Comparison of ENCODE assay signal across 28 mouse cellular contexts in the genomic region with DNA sequence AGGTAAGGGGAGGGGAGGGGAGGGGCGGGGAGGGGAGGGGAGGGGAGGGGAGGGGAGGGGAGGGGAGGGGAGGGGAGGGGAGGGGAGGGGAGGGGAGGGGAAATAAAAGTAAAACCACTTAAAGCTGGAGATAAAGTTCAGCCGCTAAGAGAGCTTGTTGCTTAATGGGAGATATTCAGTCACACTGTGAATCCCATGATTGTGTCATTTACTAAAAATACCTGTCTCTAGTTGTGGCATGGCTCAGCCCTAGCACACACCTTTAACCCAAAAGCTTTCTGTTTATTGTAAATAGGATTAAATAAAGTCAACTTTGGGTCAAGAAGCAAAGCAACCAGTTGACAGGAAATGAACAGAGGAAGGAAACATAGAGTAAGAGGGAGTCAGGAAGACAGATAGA. TPM values are rescaled to one million over a fixed set of nuclear protein-coding genes. Genes with fewer than 3 reads are reported as not detected.
DNase-seq lines count a peak whose midpoint lies in the region; ATAC-seq and TF ChIP-seq lines count a peak whose summit lies in the region.
"Had no signal": no experiment of that assay in that cellular context is flagged by ENCODE, and none has a peak within 500 bp of the region (broad histone marks: within the 10 kb centered on the region; RNA-seq: fewer than 3 reads in every experiment).

No protein-coding gene starts in this region.

- H3K4me3 ChIP-seq in heart, adult 2 months, result no peak overlapping the region
- no peak overlapping the region for H3K4me3 ChIP-seq in heart, embryonic 12.5 days
- H3K4me3 ChIP-seq in heart, embryonic 13.5 days, result no peak overlapping the region
- no peak overlapping the region for H3K4me3 ChIP-seq in heart, embryonic 16.5 days (ENCODE audit: low read length)
- no peak overlapping the region for H3K4me3 ChIP-seq in CH12.LX (replicated peaks in 1 of 3; ENCODE audit: low read depth in 2 of 3, low read length in 2 of 3, poor library complexity in 1 of 3)
- H3K4me3 ChIP-seq: embryonic facial prominence, embryonic 13.5 days; embryonic facial prominence, embryonic 15.5 days; erythroblast, embryonic 14.5 days; forebrain, embryonic 10.5 days; forebrain, embryonic 12.5 days had no signal

- H3K79me2 ChIP-seq in heart, adult 2 months (replicated peaks; ENCODE audit: control insufficient read depth, insufficient read depth, low read length), result no peaks in the 10 kb centered on the region
- H3K79me2 ChIP-seq in CH12.LX (replicated peaks; ENCODE audit: control insufficient read depth, extremely low read depth, insufficient read depth, poor library complexity, severe bottlenecking), result no peaks in the 10 kb centered on the region

- in situ Hi-C loops in CH12.LX (cut with MboI; ENCODE audit: low pct_ligation_motif_present, low pct_unique_long_range_greater_than_20kb, low sequenced_read_pairs), result no loop called here

- H3K27me3 ChIP-seq in heart, adult 2 months (ENCODE audit: control insufficient read depth, insufficient read depth, low read length), result no peaks in the 10 kb centered on the region
- H3K27me3 ChIP-seq in heart, embryonic 12.5 days (replicated peaks), result no peaks in the 10 kb centered on the region
- no peaks in the 10 kb centered on the region for H3K27me3 ChIP-seq in heart, embryonic 13.5 days (replicated peaks)
- H3K27me3 ChIP-seq in heart, embryonic 16.5 days (ENCODE audit: control insufficient read depth, insufficient read depth, low read length), result no peaks in the 10 kb centered on the region
- H3K27me3 ChIP-seq in CH12.LX (replicated peaks), result no peaks in the 10 kb centered on the region
- H3K27me3 ChIP-seq: embryonic facial prominence, embryonic 13.5 days; embryonic facial prominence, embryonic 15.5 days; forebrain, embryonic 12.5 days had no signal

- peaks cover 3% of the 10 kb centered on the region; the same call in 1 of the 2 replicates for H3K36me3 ChIP-seq in heart, adult 2 months (ENCODE audit: control insufficient read depth, insufficient read depth, low read length)
- H3K36me3 ChIP-seq in heart, embryonic 12.5 days, result no peaks in the 10 kb centered on the region
- no peaks in the 10 kb centered on the region for H3K36me3 ChIP-seq in heart, embryonic 13.5 days
- no peaks in the 10 kb centered on the region for H3K36me3 ChIP-seq in heart, embryonic 16.5 days (ENCODE audit: control insufficient read depth, insufficient read depth)
- no peaks in the 10 kb centered on the region for H3K36me3 ChIP-seq in CH12.LX (replicated peaks in 1 of 2; ENCODE audit: control insufficient read depth in 1 of 2, insufficient read depth in 1 of 2, low read length in 1 of 2)
- H3K36me3 ChIP-seq: embryonic facial prominence, embryonic 13.5 days; embryonic facial prominence, embryonic 15.5 days; forebrain, embryonic 10.5 days; forebrain, embryonic 12.5 days; G1E had no signal

- no peak overlapping the region for H3K9ac ChIP-seq in heart, adult 2 months (ENCODE audit: low read depth, low read length)
- H3K9ac ChIP-seq in heart, embryonic 12.5 days, result no peak overlapping the region
- H3K9ac ChIP-seq in heart, embryonic 13.5 days, result no peak overlapping the region
- H3K9ac ChIP-seq in heart, embryonic 16.5 days (ENCODE audit: low read length), result no peak overlapping the region
- no peak overlapping the region for H3K9ac ChIP-seq in CH12.LX (ENCODE audit: insufficient read depth, low read depth)
- H3K9ac ChIP-seq: embryonic facial prominence, embryonic 13.5 days; embryonic facial prominence, embryonic 15.5 days; forebrain, embryonic 12.5 days had no signal

- no peak for TF ChIP-seq EP300 in heart, adult 2 months (IDR thresholded peaks at IDR 0.05; ENCODE audit: insufficient read depth, low read depth, low read length)
- peak; percentile 23; the same call in 1 of the 2 replicates for TF ChIP-seq EP300 in CH12.LX (IDR thresholded peaks at IDR 0.05; ENCODE audit: low read length)

- no peak for ATAC-seq in heart, embryonic 12.5 days (ENCODE audit: insufficient number of reproducible peaks, low FRiP score)
- ATAC-seq in heart, embryonic 13.5 days (ENCODE audit: extremely low read depth, insufficient number of reproducible peaks, low FRiP score, low TSS enrichment), result no peak
- ATAC-seq in heart, embryonic 16.5 days (replicated peaks; ENCODE audit: extremely low read depth, insufficient read depth, low FRiP score), result peak; percentile 69; the same call in 1 of the 2 replicates
- ATAC-seq: activated CD4-positive, CD25-positive, alpha-beta regulatory T cell, adult 4 months; forebrain, embryonic 14.5 days; forebrain, embryonic 16.5 days; Patski had no signal

- TF ChIP-seq CTCF in heart, adult 2 months (IDR thresholded peaks at IDR 0.05), result no peak
- no peak for TF ChIP-seq CTCF in CH12.LX (conservative IDR thresholded peaks at IDR 0.05 in 1 of 2, IDR thresholded peaks at IDR 0.05 in 1 of 2; ENCODE audit: low read depth in 2 of 2, low read length in 2 of 2)

- WGBS in heart, adult 2 months, result 23% methylated on average over 1 of the region's 2 CpGs
- 5% methylated on average over 1 of the region's 2 CpGs for WGBS in heart, embryonic 12.5 days
- WGBS in heart, embryonic 13.5 days, result 5% methylated on average over 1 of the region's 2 CpGs
- 4% methylated on average over 1 of the region's 2 CpGs for WGBS in heart, embryonic 16.5 days

- no peak for DNase-seq in heart, adult 2 months
- no peak for DNase-seq in heart, postnatal 4 days
- DNase-seq in heart, postnatal 25 days (ENCODE audit: low spot score), result no peak
- DNase-seq in CH12.LX (ENCODE audit: extremely low read depth), result no peak
- DNase-seq in cerebellum, adult 9-11 months, result no peak
- DNase-seq: adrenal gland, adult 8-10 months; adrenal gland, postnatal 14 days; adrenal gland, postnatal 36 days; cerebellum, adult 11-12 months; cerebellum, adult 2 months; cerebellum, adult 9-10 months; cerebellum, postnatal 14 days; cerebellum, postnatal 36 days; embryo, embryonic 11 days had no signal

- dilution Hi-C loops in CH12.LX (cut with MboI; ENCODE audit: extremely low pct_ligation_motif_present, extremely low pct_unique_long_range_greater_than_20kb, low sequenced_read_pairs), result no loop called here

- peak overlapping the region; percentile 33 for H3K27ac ChIP-seq in heart, adult 2 months
- no peak overlapping the region for H3K27ac ChIP-seq in heart, embryonic 12.5 days (ENCODE audit: poor library complexity, severe bottlenecking)
- peak overlapping the region; percentile 68 for H3K27ac ChIP-seq in heart, embryonic 13.5 days (replicated peaks)
- H3K27ac ChIP-seq in heart, embryonic 16.5 days (ENCODE audit: low read length), result peak overlapping the region; percentile 63
- no peak overlapping the region for H3K27ac ChIP-seq in CH12.LX (ENCODE audit: insufficient read depth, low read depth)
- H3K27ac ChIP-seq: embryonic facial prominence, embryonic 13.5 days; embryonic facial prominence, embryonic 15.5 days; forebrain, embryonic 10.5 days; forebrain, embryonic 12.5 days had no signal

- no peak overlapping the region for H3K4me2 ChIP-seq in heart, embryonic 12.5 days
- no peak overlapping the region for H3K4me2 ChIP-seq in heart, embryonic 13.5 days
- H3K4me2 ChIP-seq in heart, embryonic 16.5 days (ENCODE audit: low read depth, low read length), result no peak overlapping the region
- H3K4me2 ChIP-seq in CH12.LX (ENCODE audit: insufficient read depth, low read depth, poor library complexity, severe bottlenecking), result no peak overlapping the region
- H3K4me2 ChIP-seq: embryonic facial prominence, embryonic 13.5 days; embryonic facial prominence, embryonic 15.5 days; forebrain, embryonic 12.5 days had no signal

- TF ChIP-seq POLR2A in heart, adult 2 months (IDR thresholded peaks at IDR 0.05; ENCODE audit: insufficient read depth, low read depth, low read length), result no peak
- TF ChIP-seq POLR2A in CH12.LX (IDR thresholded peaks at IDR 0.05; ENCODE audit: low read depth, low read length), result no peak

- intact Hi-C loops in heart, adult 2 months (cut with DNase I), result no loop called here
- intact Hi-C loops in heart, postnatal 25 days (cut with DNase I), result loop anchor here (10.0 kb wide), 1 partner anchor 276 kb away; no protein-coding TSS in a partner anchor

- no peak for TF ChIP-seq RAD21 in CH12.LX (IDR thresholded peaks at IDR 0.05; ENCODE audit: low read depth, low read length)

- H3K9me3 ChIP-seq in heart, embryonic 12.5 days (replicated peaks), result no peaks in the 10 kb centered on the region
- H3K9me3 ChIP-seq in heart, embryonic 13.5 days, result no peaks in the 10 kb centered on the region
- no peaks in the 10 kb centered on the region for H3K9me3 ChIP-seq in heart, embryonic 16.5 days (replicated peaks; ENCODE audit: control insufficient read depth, low read length)
- no peaks in the 10 kb centered on the region for H3K9me3 ChIP-seq in CH12.LX (replicated peaks; ENCODE audit: low read length)
- H3K9me3 ChIP-seq: embryonic facial prominence, embryonic 13.5 days; embryonic facial prominence, embryonic 15.5 days; forebrain, embryonic 10.5 days; forebrain, embryonic 12.5 days; G1E had no signal

- H3K4me1 ChIP-seq in heart, adult 2 months (ENCODE audit: control insufficient read depth, insufficient read depth, low read length), result no peaks in the 10 kb centered on the region; the same call in 1 of the 2 replicates
- peaks cover 13% of the 10 kb centered on the region for H3K4me1 ChIP-seq in heart, embryonic 12.5 days (replicated peaks)
- H3K4me1 ChIP-seq in heart, embryonic 13.5 days, result peaks cover 6% of the 10 kb centered on the region
- peaks cover 5% of the 10 kb centered on the region for H3K4me1 ChIP-seq in heart, embryonic 16.5 days (ENCODE audit: control insufficient read depth, insufficient read depth, low read length)
- H3K4me1 ChIP-seq in CH12.LX (ENCODE audit: control insufficient read depth in 1 of 2, insufficient read depth in 2 of 2), result peaks cover 18 to 45% of the 10 kb centered on the region in 2 experiments
- H3K4me1 ChIP-seq: embryonic facial prominence, embryonic 13.5 days; embryonic facial prominence, embryonic 15.5 days; forebrain, embryonic 10.5 days; forebrain, embryonic 12.5 days had no signal

TF ChIP-seq in CH12.LX, 34 proteins besides CTCF, POLR2A, EP300 and RAD21 (continues in another document):
- TF ChIP-seq POLR2AphosphoS2 (IDR thresholded peaks at IDR 0.05; ENCODE audit: low read depth, low read length) (no peak), JUN (IDR thresholded peaks at IDR 0.05; ENCODE audit: insufficient read depth, low read depth, low read length) (peak; percentile 44; the same call in 1 of the 2 replicates), TCF12 (IDR thresholded peaks at IDR 0.05; ENCODE audit: low read depth, low read length) (no peak), MXI1 (IDR thresholded peaks at IDR 0.05; ENCODE audit: low read depth, low read length) (no peak)

RNA-seq across cellular contexts. Expression of a gene that starts 14.3 kb away (rescaled TPM):
- 10 to 100 TPM; 11.9 to 18.8 TPM for total RNA-seq in heart, adult 2 months (2021)
- 1.6 and 3.0 TPM in 2 replicates for polyA plus RNA-seq in heart, adult 2 months (2012; rRNA removed)
- polyA plus RNA-seq in heart, embryonic 12.5 days (2016; fragmentation: Nextera tagmentation; extraction: Ambion mirVana), result 8.2 and 9.6 TPM in 2 replicates
- 4.9 and 6.0 TPM in 2 replicates for polyA plus RNA-seq in heart, embryonic 13.5 days (2015; fragmentation: Nextera tagmentation; extraction: Ambion mirVana)
- total RNA-seq in heart, postnatal 4 days (2021), result 10 to 100 TPM; 14.5 to 14.6 TPM
- polyA plus RNA-seq in heart, embryonic 16.5 days (2015; fragmentation: Nextera tagmentation; extraction: Ambion mirVana), result 4.4 and 6.1 TPM in 2 replicates
- total RNA-seq in heart, postnatal 25 days (2021), result 10 to 100 TPM in 1 of 2 experiments, 1 to 10 TPM in 1; 8.7 to 11.7 TPM
- total RNA-seq in CH12.LX (2012; rRNA removed) (0.29 and 0.59 TPM in 2 replicates), CH12.LX (2014; rRNA removed) (0.05 and 0.38 TPM in 2 replicates)
- polyA plus RNA-seq in CH12.LX (2012; ENCODE audit: insufficient read length, low read depth), result 0.14 and 0.25 TPM in 2 replicates
- total RNA-seq: common myeloid progenitor, adult 5-6 weeks had no signal
- polyA plus RNA-seq: erythroblast, embryonic 14.5 days; G1E had no signal

Comparison
In these comparisons a context has a peak if more than half of its experiments do, and no peak if none do; other contexts are left out.
1. H3K27ac ChIP-seq: peak in heart, adult 2 months (single experiment), heart, embryonic 13.5 days (single experiment) and heart, embryonic 16.5 days (single experiment); none in heart, embryonic 12.5 days (single experiment) and CH12.LX (single experiment).